Mouse (Mus musculus) retina, embryonic 14.5 days (tissue): ENCODE measurements around the gene Tsnax.

ENCODE experiments used
- DNase-seq: peaks from one replicate; pipeline ENCODE4 v3.0.0-alpha.2; 2015; ENCODE audit warnings: low spot score

Tsnax gene

GRCm38 (mm10) chr8:125012695-125013627 lies at the start of gene Tsnax:
TSS of gene Tsnax (plus strand) at chr8:125012997.
- peak; percentile 91 for DNase-seq

GRCm38 (mm10) chr8:124963246-124963645 lies 49.6 kb upstream of the Tsnax start:
- DNase-seq: no peak

- no peak for DNase-seq
These were observed 47.8 kb upstream of the Tsnax start for GRCm38 (mm10) chr8:124964966-124965365.

- no peak for DNase-seq
These were observed 42.4 kb upstream of the Tsnax start for GRCm38 (mm10) chr8:124970312-124970933.

- DNase-seq: no peak
These were observed 39.6 kb upstream of the Tsnax start for GRCm38 (mm10) chr8:124973221-124973620.

GRCm38 (mm10) chr8:124974254-124974653 lies 38.5 kb upstream of the Tsnax start:
- no peak for DNase-seq

GRCm38 (mm10) chr8:124976211-124976610 lies 36.6 kb upstream of the Tsnax start:
- no peak for DNase-seq

- no peak for DNase-seq
These were observed 34.8 kb upstream of the Tsnax start for GRCm38 (mm10) chr8:124978026-124978425.

- no peak for DNase-seq
These were observed 32.8 kb upstream of the Tsnax start for GRCm38 (mm10) chr8:124980036-124980435.

- no peak for DNase-seq
These were observed 32.0 kb upstream of the Tsnax start for GRCm38 (mm10) chr8:124980828-124981227.

GRCm38 (mm10) chr8:124990923-124991667 lies 21.7 kb upstream of the Tsnax start:
- DNase-seq: no peak

- DNase-seq: no peak
These were observed 21.2 kb upstream of the Tsnax start for GRCm38 (mm10) chr8:124991668-124991926.

GRCm38 (mm10) chr8:124995776-124996175 lies 17.0 kb upstream of the Tsnax start:
- no peak for DNase-seq

GRCm38 (mm10) chr8:125024085-125024484 lies 11.3 kb downstream of the Tsnax start:
- no peak for DNase-seq

- DNase-seq: no peak
These were observed 14.4 kb downstream of the Tsnax start for GRCm38 (mm10) chr8:125027211-125027610.

GRCm38 (mm10) chr8:125028841-125029240 lies 16.0 kb downstream of the Tsnax start:
- no peak for DNase-seq

- DNase-seq: no peak
These were observed 18.5 kb downstream of the Tsnax start for GRCm38 (mm10) chr8:125031276-125031675.

- DNase-seq: peak; percentile 93
These were observed 21.9 kb downstream of the Tsnax start for GRCm38 (mm10) chr8:125034669-125035068.

- no peak for DNase-seq
These were observed 24.3 kb downstream of the Tsnax start for GRCm38 (mm10) chr8:125037081-125037480.

GRCm38 (mm10) chr8:125038731-125039130 lies 25.9 kb downstream of the Tsnax start:
- no peak for DNase-seq

- no peak for DNase-seq
These were observed 28.0 kb downstream of the Tsnax start for GRCm38 (mm10) chr8:125040587-125041375.

GRCm38 (mm10) chr8:125041496-125041895 lies 28.7 kb downstream of the Tsnax start:
- DNase-seq: no peak
